Comparison of ENCODE assay signal across 9 mouse cellular contexts in the genomic region with DNA sequence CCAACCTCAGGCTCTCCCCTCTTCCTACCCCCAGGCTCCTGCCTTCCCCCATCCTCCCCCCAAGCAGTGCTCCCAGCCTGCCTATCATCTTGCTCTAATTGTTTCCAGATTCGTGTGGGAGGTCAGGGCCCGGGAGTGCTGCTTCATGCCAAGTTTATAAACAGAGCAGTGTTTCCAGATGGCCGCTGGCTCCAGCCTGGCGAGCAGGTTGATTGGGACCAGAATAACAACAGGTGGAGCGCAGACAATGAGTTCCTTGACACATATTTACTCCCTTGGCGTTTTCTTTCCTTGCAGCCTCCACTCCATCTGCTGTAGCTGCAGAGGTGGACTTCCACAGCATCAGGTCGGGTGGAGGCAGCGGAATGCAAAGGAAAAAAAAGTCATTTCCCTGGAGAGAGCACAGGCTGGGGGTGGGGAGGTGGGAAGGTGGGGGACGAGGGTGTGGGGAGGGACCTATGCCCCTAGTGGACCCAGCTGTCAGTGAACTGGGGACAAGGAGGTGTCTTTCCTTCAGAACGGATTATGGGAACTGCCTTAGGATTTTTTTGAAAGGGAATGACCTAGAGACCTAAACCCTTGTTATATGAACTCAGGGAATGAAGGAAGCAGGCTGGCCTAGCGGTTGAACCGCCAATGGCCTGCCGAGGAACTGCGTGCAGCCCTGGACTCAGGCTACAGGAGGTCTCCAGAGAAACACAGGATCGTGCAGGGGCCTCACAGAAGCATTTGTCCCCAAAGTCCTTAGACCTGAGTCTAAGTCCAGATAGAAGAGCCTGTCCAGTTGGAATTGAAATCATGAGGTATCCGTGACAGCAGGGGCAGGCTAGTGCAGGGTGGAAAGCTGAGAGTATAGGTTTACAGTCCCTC.
DNase-seq lines count a peak whose midpoint lies in the region; ATAC-seq and TF ChIP-seq lines count a peak whose summit lies in the region.
"Had no signal": no experiment of that assay in that cellular context is flagged by ENCODE, and none has a peak within 500 bp of the region (broad histone marks: within the 10 kb centered on the region; RNA-seq: fewer than 3 reads in every experiment).

No protein-coding gene starts in this region.

- H3K27ac ChIP-seq in ES-E14 (ENCODE audit: insufficient read depth, low read depth, low read length, poor library complexity, severe bottlenecking): no peak overlapping the region
- no peak overlapping the region for H3K27ac ChIP-seq in hindbrain, embryonic 13.5 days
- H3K27ac ChIP-seq: liver, embryonic 15.5 days had no signal

- in situ Hi-C loops in ES-E14 (cut with MboI; ENCODE audit: low sequenced_read_pairs in 2 of 2, unreplicated experiment in 2 of 2): no loop called here

- H3K4me1 ChIP-seq in ES-E14 (ENCODE audit: control insufficient read depth in 2 of 2, insufficient read depth in 2 of 2, low read length in 2 of 2, poor library complexity in 1 of 2): peaks cover 0 to 5% of the 10 kb centered on the region in 2 experiments; a peak in 1 of 4 replicates
- peaks cover 16% of the 10 kb centered on the region for H3K4me1 ChIP-seq in hindbrain, embryonic 13.5 days (replicated peaks)
- H3K4me1 ChIP-seq: liver, embryonic 15.5 days had no signal

- H3K4me2 ChIP-seq in hindbrain, embryonic 13.5 days: peak overlapping the region; percentile 40
- H3K4me2 ChIP-seq: liver, embryonic 15.5 days had no signal

- no peaks in the 10 kb centered on the region for H3K27me3 ChIP-seq in hindbrain, embryonic 13.5 days
- H3K27me3 ChIP-seq: liver, embryonic 15.5 days had no signal

- H3K9me3 ChIP-seq in ES-E14 (ENCODE audit: control insufficient read depth, insufficient read depth, low read depth, low read length): no peaks in the 10 kb centered on the region
- no peaks in the 10 kb centered on the region for H3K9me3 ChIP-seq in hindbrain, embryonic 13.5 days
- H3K9me3 ChIP-seq: liver, embryonic 15.5 days had no signal

- H3K9ac ChIP-seq in ES-E14 (ENCODE audit: insufficient read depth, low read depth, low read length, poor library complexity, severe bottlenecking): no peak overlapping the region
- no peak overlapping the region for H3K9ac ChIP-seq in hindbrain, embryonic 13.5 days
- H3K9ac ChIP-seq: liver, embryonic 15.5 days had no signal

- H3K4me3 ChIP-seq in ES-E14 (ENCODE audit: insufficient read depth in 1 of 2, low read depth in 1 of 2, low read length in 2 of 2, poor library complexity in 1 of 2, severe bottlenecking in 1 of 2): peak overlapping the region in 1 of 2 experiments; percentile 27; a peak in 3 of 4 replicates
- no peak overlapping the region for H3K4me3 ChIP-seq in hindbrain, embryonic 13.5 days
- H3K4me3 ChIP-seq: liver, embryonic 15.5 days had no signal

- peak; percentile 16 for DNase-seq in ES-E14 (ENCODE audit: low read depth, low spot score)
- peak; percentile 46 to 69 for DNase-seq in cerebellum, postnatal 25 days
- DNase-seq in gastrocnemius, adult 18-20 months (ENCODE audit: low spot score): peak; percentile 64
- DNase-seq in layer of hippocampus, postnatal 10 days (ENCODE audit: low spot score in 2 of 2): peak; percentile 31
- DNase-seq in lung, postnatal 14 days: peak; percentile 39
- peak; percentile 17 for DNase-seq in right cerebral cortex, postnatal 14 days

- H3K36me3 ChIP-seq in ES-E14 (ENCODE audit: control insufficient read depth, insufficient read depth, low read length, poor library complexity, severe bottlenecking): no peaks in the 10 kb centered on the region
- no peaks in the 10 kb centered on the region for H3K36me3 ChIP-seq in hindbrain, embryonic 13.5 days
- H3K36me3 ChIP-seq: liver, embryonic 15.5 days had no signal

- peak; percentile 89 for ATAC-seq in hindbrain, embryonic 13.5 days (ENCODE audit: low FRiP score)
- no peak for ATAC-seq in activated CD4-positive, CD25-positive, alpha-beta regulatory T cell, adult 4 months

- 2% methylated on average over 16 of the region's 16 CpGs for WGBS in hindbrain, embryonic 13.5 days

TF ChIP-seq in ES-E14, 5 proteins besides CTCF, POLR2A, EP300 and RAD21:
- TF ChIP-seq CHD2 (IDR thresholded peaks at IDR 0.05; ENCODE audit: low read depth, low read length): no peak
- no peak for TF ChIP-seq ZNF384 (IDR thresholded peaks at IDR 0.05; ENCODE audit: low read depth, low read length)
- TF ChIP-seq ZC3H11A (IDR thresholded peaks at IDR 0.05; ENCODE audit: borderline replicate concordance, low read depth, low read length): no peak
- no peak for TF ChIP-seq MAFK (IDR thresholded peaks at IDR 0.05; ENCODE audit: insufficient read depth, low read depth, low read length)
- no peak for TF ChIP-seq HCFC1 (IDR thresholded peaks at IDR 0.05; ENCODE audit: borderline replicate concordance, insufficient read depth, low read length)
